Mouse (Mus musculus): ENCODE data around the gene Plxnc1.

GRCm38 (mm10) chr10:94804909-94805220 lies 139.8 kb downstream of the Plxnc1 start:
- no peak for TF ChIP-seq CTCF (conservative IDR thresholded peaks at IDR 0.05; ENCODE audit: low read length)
- TF ChIP-seq POU5F1 (IDR thresholded peaks at IDR 0.05; ENCODE audit: borderline replicate concordance, low read length), result no peak
- no peak for TF ChIP-seq NANOG (IDR thresholded peaks at IDR 0.05; ENCODE audit: borderline replicate concordance, low read length)

All from E14TG2a.4 (cell line).